Mouse (Mus musculus) testis, adult 2 months (tissue): ENCODE measurements around the gene D330045A20Rik.

Experiments used
- CTCF ChIP-seq: fragments of 200-500 bp; IDR thresholded peaks from 2 replicates; pipeline ENCODE4 v1.5.1; 2012; ENCODE audit warnings: low read depth, mild to moderate bottlenecking, inconsistent platforms, low read length, moderate library complexity; ENCODE audit not compliant: control insufficient read depth, insufficient read depth, insufficient replicate concordance
- POLR2A ChIP-seq: fragments of 200-500 bp; IDR thresholded peaks from 2 replicates; pipeline ENCODE4 v1.6.1; 2012; ENCODE audit warnings: low read depth, mild to moderate bottlenecking, inconsistent platforms, low read length, moderate library complexity; ENCODE audit not compliant: control insufficient read depth

DNA sequence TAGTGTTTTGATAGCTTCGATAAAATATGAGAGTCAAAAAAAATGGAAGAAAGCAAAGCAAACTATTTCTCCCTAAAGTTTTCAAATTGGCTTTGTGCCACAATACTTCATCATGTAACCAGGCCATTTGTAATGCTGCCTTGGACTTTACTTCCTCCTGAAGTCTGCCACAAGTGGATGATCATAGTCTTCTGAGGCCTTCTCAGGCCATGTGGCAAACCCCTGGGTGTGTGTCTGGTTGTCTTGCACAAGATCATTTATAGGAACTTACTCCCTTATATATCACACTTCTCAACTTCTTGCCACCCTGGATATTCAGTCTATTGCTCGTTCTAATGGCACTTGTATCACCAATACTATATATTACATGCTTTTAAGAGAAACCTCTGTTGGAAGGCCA, 71.9 kb downstream of the D330045A20Rik start:
- TF ChIP-seq CTCF (no peak), POLR2A (no peak)
